Mouse (Mus musculus): Measurements from ENCODE around the gene Acer2. TPM values are rescaled to one million over a fixed set of nuclear protein-coding genes. Genes with fewer than 3 reads are reported as not detected.
A peak's percentile ranks its signal among the peaks of the same experiment; 100 is the strongest.

Gene Acer2
- polyA plus RNA-seq, 1 experiment from 2014 or later = 22.2 TPM

DNA sequence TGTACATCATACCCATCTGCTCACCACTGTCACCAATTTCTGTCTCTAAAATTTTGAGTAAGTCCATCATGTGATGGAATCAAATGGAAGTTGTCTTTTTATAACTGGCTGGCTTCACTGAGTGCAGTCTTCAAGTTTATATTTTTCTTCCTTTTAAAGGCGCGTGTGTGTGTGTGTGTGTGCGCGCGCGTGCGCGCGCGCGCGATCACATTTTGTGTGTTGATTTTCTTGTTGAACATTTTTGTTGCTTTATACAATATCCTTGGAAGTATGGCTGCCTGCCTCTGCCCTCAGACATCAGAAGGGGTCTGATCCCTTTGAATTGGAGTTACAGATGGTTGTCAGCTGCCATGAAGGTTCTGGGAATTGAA lies 16.1 kb upstream of the Acer2 start:
- Histone ChIP-seq H3K27ac (peak overlapping the region; percentile 90), H3K4me1 (peaks cover 20% of the 10 kb centered on the region), H3K27me3 (replicated peaks) (no peaks in the 10 kb centered on the region), H3K9ac (peak overlapping the region; percentile 83), H3K4me2 (peak overlapping the region; percentile 68), H3K4me3 (peak overlapping the region; percentile 59), H3K9me3 (no peaks in the 10 kb centered on the region), H3K36me3 (replicated peaks) (peaks cover 20% of the 10 kb centered on the region)
- 62% methylated on average over 12 of the region's 12 CpGs for WGBS
- ATAC-seq (replicated peaks) = no peak; the same call in 1 of the 2 replicates

DNA sequence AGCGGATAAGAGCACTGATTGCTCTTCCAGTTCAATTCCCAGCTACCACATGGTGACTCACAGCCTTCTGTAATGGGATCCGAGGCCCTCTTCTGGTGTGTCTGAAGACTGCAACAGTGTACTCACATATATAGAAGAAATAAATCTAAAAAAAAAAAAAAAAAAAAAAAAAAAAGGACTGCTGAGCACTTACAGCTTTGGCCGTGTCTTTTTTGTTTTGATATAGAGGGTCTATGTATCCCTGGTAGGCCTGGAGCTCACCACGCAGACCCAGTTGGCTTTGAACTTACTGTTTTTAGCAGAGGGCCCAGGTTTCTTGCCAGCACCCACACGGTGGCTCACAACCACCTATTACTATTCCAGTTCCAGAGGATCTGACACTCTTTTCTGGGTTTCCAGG lies 10.1 kb upstream of the Acer2 start:
- Histone ChIP-seq H3K36me3 (replicated peaks) (no peaks in the 10 kb centered on the region), H3K27me3 (replicated peaks) (no peaks in the 10 kb centered on the region), H3K4me2 (no peak overlapping the region), H3K4me1 (no peaks in the 10 kb centered on the region), H3K27ac (no peak overlapping the region), H3K9ac (no peak overlapping the region), H3K9me3 (no peaks in the 10 kb centered on the region), H3K4me3 (no peak overlapping the region)
- ATAC-seq (replicated peaks) = no peak
- 86% methylated on average over 5 of the region's 5 CpGs for WGBS

DNA sequence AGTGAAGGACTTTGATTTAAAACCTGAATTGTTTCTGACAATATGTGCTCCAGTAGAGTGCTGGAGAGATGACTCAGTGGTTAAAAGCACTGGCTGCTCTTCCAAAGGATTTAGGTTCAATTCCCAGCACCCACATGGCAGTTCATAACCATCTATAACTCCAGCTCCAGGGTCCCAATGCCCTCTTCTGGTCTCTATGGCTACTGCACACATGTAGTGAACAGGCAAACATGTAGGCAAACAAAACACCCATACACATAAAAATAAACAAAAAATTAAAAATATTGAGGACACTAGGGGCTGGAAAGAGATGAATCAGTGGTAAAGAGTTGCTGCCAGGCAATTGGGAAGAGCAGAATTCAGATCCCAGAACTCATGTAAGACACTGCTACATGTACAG lies 2.2 kb upstream of the Acer2 start:
- no peak for ATAC-seq (replicated peaks)
- no peak overlapping the region for H3K9ac ChIP-seq

DNA sequence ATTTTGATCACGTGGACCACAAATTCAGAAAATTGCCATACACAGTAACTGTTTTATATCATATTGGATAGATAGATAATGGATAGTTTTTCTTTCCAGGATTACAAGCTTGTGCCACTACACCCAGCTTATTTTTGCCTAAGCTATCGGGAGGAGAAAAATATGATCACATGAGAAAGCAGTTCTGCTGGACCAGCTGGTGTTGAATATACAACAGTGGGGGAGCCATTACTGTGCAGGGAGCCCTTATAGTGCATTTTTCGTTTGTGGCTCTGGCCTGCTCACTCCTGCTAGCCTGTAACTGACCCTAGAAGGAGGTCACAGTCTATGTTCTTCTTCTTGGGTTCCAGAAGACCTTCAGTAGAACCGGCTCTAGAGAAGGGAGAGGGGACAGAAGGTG lies 1.1 kb upstream of the Acer2 start:
- no peak overlapping the region for H3K27ac ChIP-seq
- H3K4me1 ChIP-seq = peaks cover 14% of the 10 kb centered on the region
- H3K4me3 ChIP-seq = no peak overlapping the region
- H3K9me3 ChIP-seq = no peaks in the 10 kb centered on the region
- no peaks in the 10 kb centered on the region for H3K36me3 ChIP-seq (replicated peaks)
- no peaks in the 10 kb centered on the region; the same call in 1 of the 2 replicates for H3K27me3 ChIP-seq (replicated peaks)
- WGBS = 57% methylated on average over 4 of the region's 4 CpGs
- ATAC-seq (replicated peaks) = no peak
- H3K9ac ChIP-seq = no peak overlapping the region
- H3K4me2 ChIP-seq = no peak overlapping the region

More for the DNA sequence above, 2.2 kb upstream of the Acer2 start:
- Histone ChIP-seq H3K27me3 (replicated peaks) (no peaks in the 10 kb centered on the region; the same call in 1 of the 2 replicates), H3K4me3 (no peak overlapping the region), H3K4me2 (no peak overlapping the region), H3K27ac (no peak overlapping the region), H3K36me3 (replicated peaks) (no peaks in the 10 kb centered on the region), H3K4me1 (peaks cover 14% of the 10 kb centered on the region), H3K9me3 (no peaks in the 10 kb centered on the region)

DNA sequence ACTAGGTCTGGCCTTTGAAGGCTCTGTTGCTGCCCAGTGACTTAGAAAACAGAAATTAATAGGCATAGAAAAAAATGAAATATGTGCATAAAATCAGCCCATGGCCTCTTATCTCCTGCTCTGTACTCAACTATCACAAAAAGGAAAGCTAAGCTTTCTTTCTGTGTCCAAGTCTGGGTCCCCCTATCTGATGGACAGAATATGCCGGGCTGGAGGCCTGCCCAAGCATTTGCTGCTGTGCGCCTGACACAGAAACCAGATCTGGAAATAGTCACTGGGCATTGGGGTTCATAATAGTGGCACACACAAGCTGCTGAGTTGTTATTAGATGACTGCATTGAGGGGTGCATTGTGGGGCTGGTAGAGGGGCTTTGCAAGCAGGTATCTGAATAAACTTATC lies 5.3 kb downstream of the Acer2 start:
- Histone ChIP-seq H3K4me1 (peaks cover 14% of the 10 kb centered on the region), H3K9ac (no peak overlapping the region), H3K27ac (no peak overlapping the region), H3K4me2 (no peak overlapping the region), H3K9me3 (no peaks in the 10 kb centered on the region), H3K27me3 (replicated peaks) (no peaks in the 10 kb centered on the region), H3K4me3 (no peak overlapping the region), H3K36me3 (replicated peaks) (no peaks in the 10 kb centered on the region)
- no peak for ATAC-seq (replicated peaks)
- WGBS = 95% methylated on average over 2 of the region's 2 CpGs

DNA sequence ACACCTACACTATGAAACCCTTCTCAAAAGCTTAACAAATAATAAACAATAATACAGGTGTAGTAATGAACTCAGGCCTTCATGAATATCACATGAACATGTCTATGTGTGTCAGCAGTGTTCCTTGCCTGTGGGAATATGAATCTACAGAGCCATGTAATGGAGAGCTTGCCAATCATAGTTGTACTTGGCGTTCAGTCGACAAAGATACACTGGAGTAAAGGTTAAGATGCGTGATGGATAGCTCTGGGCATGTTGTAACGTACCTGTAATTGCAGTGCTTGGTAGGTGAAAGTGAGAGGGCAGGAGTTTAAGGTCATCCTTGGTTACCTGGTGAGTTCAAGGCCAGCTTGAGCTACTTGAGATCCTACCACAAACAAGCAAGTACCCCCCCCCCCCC lies 7.0 kb downstream of the Acer2 start:
- Histone ChIP-seq H3K36me3 (replicated peaks) (no peaks in the 10 kb centered on the region), H3K4me2 (no peak overlapping the region), H3K9ac (no peak overlapping the region), H3K4me3 (no peak overlapping the region), H3K27me3 (replicated peaks) (no peaks in the 10 kb centered on the region), H3K27ac (no peak overlapping the region), H3K9me3 (no peaks in the 10 kb centered on the region), H3K4me1 (0 out of 2 replicates have a peak, but pooled peaks cover under 1% of the 10 kb centered on the region)
- 83% methylated on average over 4 of the region's 4 CpGs for WGBS
- no peak for ATAC-seq (replicated peaks)

DNA sequence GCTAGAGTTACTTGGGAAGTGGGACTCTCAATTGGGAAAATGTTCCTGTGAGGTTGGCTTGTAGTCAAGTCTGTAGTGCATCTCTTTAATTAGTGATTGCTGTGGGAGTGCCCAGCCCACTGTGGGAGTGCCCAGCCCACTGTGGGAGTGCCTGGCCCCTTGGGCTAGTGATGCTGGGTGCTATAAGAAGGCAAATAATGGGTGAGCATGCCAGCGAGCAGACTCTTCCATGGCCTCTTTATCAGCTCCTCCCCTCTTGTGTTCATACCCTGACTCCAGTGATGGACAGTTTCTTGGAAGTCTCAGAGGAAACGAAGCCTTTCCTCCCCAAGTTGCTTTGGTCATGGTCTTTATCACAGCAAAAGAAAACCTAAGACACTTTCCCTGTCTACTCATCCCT lies 8.2 kb downstream of the Acer2 start:
- no peaks in the 10 kb centered on the region for H3K4me1 ChIP-seq
- ATAC-seq (replicated peaks) = no peak
- 67% methylated on average over 2 of the region's 2 CpGs for WGBS
- no peaks in the 10 kb centered on the region for H3K27me3 ChIP-seq (replicated peaks)
- H3K9me3 ChIP-seq = no peaks in the 10 kb centered on the region
- H3K36me3 ChIP-seq (replicated peaks) = no peaks in the 10 kb centered on the region
- no peak overlapping the region for H3K9ac ChIP-seq
- H3K4me2 ChIP-seq = no peak overlapping the region
- H3K4me3 ChIP-seq = no peak overlapping the region
- H3K27ac ChIP-seq = no peak overlapping the region

DNA sequence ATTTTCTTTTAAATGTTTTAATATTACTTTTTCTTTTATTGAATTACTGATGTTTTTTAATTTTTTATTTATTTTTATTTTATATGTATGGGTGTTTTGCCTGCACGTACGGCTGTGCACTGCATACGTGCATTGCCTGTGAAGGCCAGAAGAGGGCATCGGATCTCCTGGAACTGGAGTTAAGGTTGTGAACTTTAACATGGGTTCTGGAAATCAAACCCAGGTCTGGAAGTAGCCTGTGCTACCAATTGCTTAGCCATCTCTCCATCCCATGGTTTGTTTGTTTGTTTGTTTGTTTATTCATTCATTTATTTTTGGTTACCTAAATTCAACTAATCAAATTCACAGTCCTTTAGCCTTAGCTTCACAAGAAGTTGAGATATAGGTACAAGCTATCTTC lies 10.7 kb downstream of the Acer2 start:
- H3K4me1 ChIP-seq = no peaks in the 10 kb centered on the region

DNA sequence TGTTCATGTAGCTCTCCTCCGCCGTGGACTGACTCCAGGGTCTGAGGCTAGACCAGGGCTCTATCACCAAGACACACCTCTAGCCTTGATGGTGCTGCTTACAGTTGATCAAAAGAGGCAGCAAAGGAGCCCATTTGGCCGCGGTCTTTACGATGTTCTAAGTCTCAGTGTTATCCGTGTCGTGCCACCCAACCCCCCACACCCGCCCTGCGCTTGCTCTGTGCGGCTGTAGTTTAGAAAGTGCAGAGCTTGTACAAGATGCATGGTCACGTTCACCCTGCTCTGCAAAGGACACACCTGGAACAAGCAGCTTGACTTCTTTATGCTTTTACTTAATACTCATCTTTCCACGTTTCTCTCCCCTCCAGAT lies 11.6 kb downstream of the Acer2 start:
- ATAC-seq (replicated peaks) = no peak
- H3K4me3 ChIP-seq = no peak overlapping the region
- H3K4me2 ChIP-seq = peak overlapping the region; percentile 20
- H3K9me3 ChIP-seq = no peaks in the 10 kb centered on the region
- H3K36me3 ChIP-seq (replicated peaks) = no peaks in the 10 kb centered on the region
- H3K9ac ChIP-seq = no peak overlapping the region
- H3K4me1 ChIP-seq = no peaks in the 10 kb centered on the region
- H3K27ac ChIP-seq = no peak overlapping the region
- no peaks in the 10 kb centered on the region for H3K27me3 ChIP-seq (replicated peaks)
- 58% methylated on average over 12 of the region's 12 CpGs for WGBS

More for the DNA sequence above, 10.7 kb downstream of the Acer2 start:
- Histone ChIP-seq H3K9me3 (no peaks in the 10 kb centered on the region), H3K4me3 (no peak overlapping the region), H3K36me3 (replicated peaks) (no peaks in the 10 kb centered on the region), H3K4me2 (no peak overlapping the region), H3K9ac (no peak overlapping the region), H3K27ac (no peak overlapping the region), H3K27me3 (replicated peaks) (no peaks in the 10 kb centered on the region)
- no peak for ATAC-seq (replicated peaks)
- 46% methylated on average over 4 of the region's 4 CpGs for WGBS

DNA sequence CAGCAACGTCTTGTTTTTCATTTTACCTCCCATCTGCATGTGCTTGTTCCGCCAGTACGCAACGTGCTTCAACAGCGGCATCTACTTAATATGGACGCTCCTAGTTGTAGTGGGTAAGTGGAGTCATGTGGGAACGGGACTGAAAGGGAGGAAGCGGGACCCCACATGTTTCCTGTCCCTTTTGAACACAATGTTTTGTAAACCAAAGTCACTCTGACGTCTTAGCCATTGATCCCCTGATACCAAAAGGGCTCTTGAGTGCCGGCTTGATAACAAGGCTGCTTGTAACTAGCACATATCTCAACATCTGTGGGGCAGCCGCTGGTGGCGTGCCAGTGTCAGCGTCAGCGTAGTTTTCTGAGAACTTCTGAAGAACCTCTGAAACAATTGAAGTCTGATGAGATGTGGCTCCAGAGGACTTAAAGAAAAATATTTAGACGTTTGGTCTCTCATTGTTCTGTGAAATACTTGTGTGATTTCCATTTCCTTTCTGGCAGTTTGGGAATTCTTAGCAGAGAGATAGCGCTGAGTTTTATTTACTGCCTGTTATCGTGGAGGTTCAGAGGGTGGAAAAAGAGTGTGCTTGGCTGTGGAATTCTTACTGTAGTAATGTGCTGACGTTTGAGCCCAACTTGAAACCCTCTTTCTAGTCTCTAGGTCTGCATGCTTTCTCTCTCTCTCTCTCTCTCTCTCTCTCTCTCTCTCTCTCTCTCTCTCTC lies 12.1 kb downstream of the Acer2 start:
- Histone ChIP-seq H3K27ac (no peak overlapping the region), H3K4me2 (peak overlapping the region; percentile 20), H3K9me3 (no peaks in the 10 kb centered on the region), H3K4me3 (no peak overlapping the region), H3K27me3 (replicated peaks) (no peaks in the 10 kb centered on the region), H3K9ac (no peak overlapping the region), H3K36me3 (replicated peaks) (no peaks in the 10 kb centered on the region), H3K4me1 (no peaks in the 10 kb centered on the region)
- ATAC-seq (replicated peaks) = no peak
- 39% methylated on average over 18 of the region's 18 CpGs for WGBS

DNA sequence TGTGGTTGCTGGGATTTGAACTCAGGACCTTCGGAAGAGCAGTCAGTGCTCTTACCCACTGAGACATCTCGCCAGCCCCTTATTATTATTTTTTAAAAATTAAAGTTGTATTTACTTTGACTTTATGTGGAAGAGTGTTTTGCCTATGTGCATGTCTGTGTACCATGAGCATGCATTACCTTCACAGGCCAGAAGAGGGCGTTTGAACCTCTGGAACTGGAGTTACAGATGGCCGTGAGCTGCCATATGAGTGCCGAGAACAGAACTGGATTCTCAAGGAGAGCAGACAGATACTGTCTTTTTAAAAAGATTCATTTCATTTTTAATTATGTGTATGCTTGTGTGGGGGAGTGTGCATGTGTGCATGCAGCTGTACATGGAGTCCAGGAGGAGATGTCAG lies 13.7 kb downstream of the Acer2 start:
- Histone ChIP-seq H3K36me3 (replicated peaks) (no peaks in the 10 kb centered on the region), H3K27me3 (replicated peaks) (no peaks in the 10 kb centered on the region), H3K4me3 (no peak overlapping the region), H3K4me1 (no peaks in the 10 kb centered on the region), H3K27ac (no peak overlapping the region), H3K9me3 (no peaks in the 10 kb centered on the region), H3K4me2 (no peak overlapping the region), H3K9ac (no peak overlapping the region)
- 75% methylated on average over 5 of the region's 5 CpGs for WGBS
- no peak for ATAC-seq (replicated peaks)

DNA sequence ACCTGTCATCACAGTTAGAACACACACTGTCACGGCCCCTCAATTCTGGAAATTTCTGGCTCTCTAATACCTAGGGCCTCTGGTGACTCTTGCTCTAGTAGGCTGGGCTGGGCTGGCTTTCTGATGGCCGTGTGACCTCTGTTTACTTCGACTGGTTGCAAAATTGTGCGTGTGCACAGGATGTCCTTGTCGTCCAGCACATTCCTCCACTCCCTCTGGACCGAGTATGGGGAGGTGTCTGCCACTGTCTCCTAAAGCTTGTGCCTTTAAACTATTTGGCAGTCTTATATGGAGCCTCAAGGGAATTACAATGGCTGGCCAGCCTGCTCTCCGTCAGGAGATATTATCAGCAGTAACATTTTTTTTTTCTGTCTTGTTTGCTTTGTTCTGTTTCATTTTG lies 23.2 kb downstream of the Acer2 start:
- H3K9me3 ChIP-seq = no peaks in the 10 kb centered on the region
- no peak overlapping the region for H3K9ac ChIP-seq
- WGBS = 80% methylated on average over 7 of the region's 7 CpGs
- H3K4me1 ChIP-seq = no peaks in the 10 kb centered on the region
- no peaks in the 10 kb centered on the region for H3K36me3 ChIP-seq (replicated peaks)
- H3K4me2 ChIP-seq = no peak overlapping the region
- ATAC-seq (replicated peaks) = no peak
- H3K27me3 ChIP-seq (replicated peaks) = no peaks in the 10 kb centered on the region
- no peak overlapping the region for H3K27ac ChIP-seq
- H3K4me3 ChIP-seq = no peak overlapping the region

DNA sequence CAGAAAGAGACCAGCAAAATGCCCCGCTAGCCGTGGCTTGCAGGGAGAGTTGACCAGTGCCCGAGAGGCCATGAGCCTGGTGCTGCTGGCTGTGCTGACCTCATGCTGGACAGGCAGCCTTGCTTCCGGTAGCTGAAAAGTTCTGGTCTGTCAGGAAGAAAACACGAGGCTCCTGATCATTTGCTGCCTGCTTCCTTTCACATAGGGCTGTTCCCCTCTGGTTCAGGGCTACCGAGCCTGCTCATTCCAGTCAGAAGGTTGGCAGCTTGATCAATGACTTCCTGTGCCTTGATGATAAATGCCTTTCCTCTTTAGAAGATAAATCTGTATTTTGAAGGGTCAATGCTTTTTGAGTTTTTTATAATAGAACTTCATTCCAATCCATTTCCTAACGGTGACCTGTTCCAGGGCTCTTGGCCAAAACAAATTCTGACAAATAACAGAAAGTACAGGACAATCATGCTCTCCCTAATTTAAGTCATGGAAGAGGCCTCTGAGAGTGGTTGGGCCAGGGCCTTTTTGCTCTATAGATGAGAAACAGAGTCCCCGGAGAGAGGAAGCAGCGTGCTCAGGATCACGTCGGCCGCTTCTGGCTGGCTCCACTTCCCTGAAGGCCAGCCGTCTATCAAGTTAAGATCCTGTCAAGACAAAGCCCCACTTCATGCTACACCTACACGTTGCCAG lies 24.7 kb downstream of the Acer2 start:
- H3K4me2 ChIP-seq = no peak overlapping the region
- ATAC-seq (replicated peaks) = no peak
- 71% methylated on average over 14 of the region's 14 CpGs for WGBS
- H3K4me3 ChIP-seq = no peak overlapping the region
- H3K9me3 ChIP-seq = no peaks in the 10 kb centered on the region
- H3K36me3 ChIP-seq (replicated peaks) = no peaks in the 10 kb centered on the region
- H3K27me3 ChIP-seq (replicated peaks) = no peaks in the 10 kb centered on the region
- H3K4me1 ChIP-seq = no peaks in the 10 kb centered on the region
- no peak overlapping the region for H3K9ac ChIP-seq
- no peak overlapping the region for H3K27ac ChIP-seq

All from midbrain, embryonic 15.5 days (tissue).